Mouse (Mus musculus): ENCODE measurements around the gene Tspan6.

Tspan6 gene

DNA sequence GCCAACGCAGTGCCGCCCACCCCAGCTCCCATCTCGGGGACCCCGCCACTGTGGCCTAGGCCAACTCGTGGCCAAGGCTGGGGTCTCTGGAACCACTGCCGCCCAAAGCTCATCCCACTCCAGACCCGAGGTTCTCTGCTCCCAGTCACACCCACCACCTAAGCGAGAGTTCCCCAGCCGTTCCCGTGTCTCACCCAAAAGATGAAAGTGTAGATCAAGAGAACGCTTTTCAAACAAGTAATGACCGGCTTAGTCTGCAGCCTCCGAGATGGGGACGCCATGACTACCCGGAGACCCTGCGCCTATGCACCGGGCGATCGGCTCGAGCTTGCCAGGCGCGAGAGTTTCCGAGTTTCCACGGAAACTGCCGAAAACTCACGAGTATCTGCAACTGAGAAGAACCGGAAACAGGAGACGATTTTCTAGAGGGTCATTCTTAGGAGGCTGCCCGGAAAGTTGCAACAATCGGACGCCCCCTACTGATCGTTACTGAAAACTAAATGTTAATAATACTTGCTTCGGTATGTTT lies at the start of gene Tspan6:
Gene Tspan6 (minus strand): TSS at position 416 of the 529 bp plus-strand sequence.
- in situ Hi-C loops (cut with MboI, MseI): no loop called here

DNA sequence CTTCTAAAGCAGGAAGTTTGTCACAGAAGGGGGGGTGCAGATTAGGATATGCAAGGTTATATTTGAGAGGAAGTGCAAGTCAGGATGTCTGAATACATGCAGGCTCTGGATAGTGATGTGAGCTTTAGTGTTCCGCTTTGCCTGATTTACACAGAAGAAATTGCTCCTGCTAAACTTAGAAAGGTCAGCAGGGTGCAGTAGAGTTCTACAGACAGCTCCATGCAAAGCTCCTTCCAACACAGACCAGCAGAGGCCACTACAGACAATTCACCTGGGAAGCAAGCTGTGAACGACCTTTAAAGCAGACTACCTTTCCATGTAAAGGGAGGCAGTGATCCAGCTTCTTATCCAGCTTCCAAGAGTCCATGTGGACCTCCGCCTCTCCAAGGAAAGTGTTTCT lies 49.2 kb upstream of the Tspan6 start:
- in situ Hi-C loops (cut with MboI, MseI): loop anchor here (5.0 to 10.0 kb wide), 2 partner anchors 70 to 597 kb away; partner anchors contain the start of gene Timm8a1

GRCm38 (mm10) chrX:133939561-133939960 lies 41.3 kb upstream of the Tspan6 start:
- in situ Hi-C loops (cut with MboI, MseI): no loop called here

GRCm38 (mm10) chrX:133936605-133937225 lies 38.5 kb upstream of the Tspan6 start:
- in situ Hi-C loops (cut with MboI, MseI): no loop called here

GRCm38 (mm10) chrX:133931302-133932013 lies 33.2 kb upstream of the Tspan6 start:
- in situ Hi-C loops (cut with MboI, MseI): no loop called here

DNA sequence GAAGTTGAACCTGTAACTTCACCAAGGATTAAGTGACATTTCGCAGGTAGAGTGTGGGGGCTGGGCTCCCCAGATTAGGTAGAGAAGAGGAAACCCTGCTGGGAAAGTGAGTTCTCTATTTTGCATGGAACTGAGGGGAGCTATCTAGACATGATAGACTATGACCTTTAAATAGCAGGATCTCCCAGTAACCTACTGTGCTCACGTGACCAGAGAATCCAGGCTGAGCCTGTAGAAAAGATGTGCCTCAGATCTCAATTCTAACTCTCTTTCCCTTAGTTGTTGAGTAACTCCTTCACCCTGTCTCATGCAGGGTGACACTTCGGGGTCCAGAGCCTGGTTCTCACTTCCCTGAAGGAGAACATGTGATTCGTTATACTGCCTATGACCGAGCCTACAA lies 28.5 kb upstream of the Tspan6 start:
- in situ Hi-C loops (cut with MboI, MseI): no loop called here

DNA sequence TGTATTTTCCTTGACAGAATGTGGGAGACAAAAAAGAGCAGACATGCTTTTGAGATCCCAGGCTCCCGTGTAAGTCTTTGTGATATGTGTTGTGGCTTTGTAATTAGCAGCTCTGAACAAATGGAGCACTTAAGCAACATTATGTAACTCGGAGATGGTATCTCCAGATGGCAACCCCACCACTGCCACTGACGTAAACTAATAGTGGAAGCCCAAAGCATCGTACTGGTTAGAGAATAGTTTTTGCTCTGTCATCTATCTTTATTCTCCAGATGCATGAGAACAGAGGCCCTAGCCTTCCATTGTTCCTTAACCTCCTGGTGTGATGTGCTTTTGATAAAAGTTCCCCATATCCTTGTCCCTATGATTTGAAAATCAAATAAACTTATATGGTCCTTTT lies 23.0 kb upstream of the Tspan6 start:
- in situ Hi-C loops (cut with MboI, MseI): no loop called here

DNA sequence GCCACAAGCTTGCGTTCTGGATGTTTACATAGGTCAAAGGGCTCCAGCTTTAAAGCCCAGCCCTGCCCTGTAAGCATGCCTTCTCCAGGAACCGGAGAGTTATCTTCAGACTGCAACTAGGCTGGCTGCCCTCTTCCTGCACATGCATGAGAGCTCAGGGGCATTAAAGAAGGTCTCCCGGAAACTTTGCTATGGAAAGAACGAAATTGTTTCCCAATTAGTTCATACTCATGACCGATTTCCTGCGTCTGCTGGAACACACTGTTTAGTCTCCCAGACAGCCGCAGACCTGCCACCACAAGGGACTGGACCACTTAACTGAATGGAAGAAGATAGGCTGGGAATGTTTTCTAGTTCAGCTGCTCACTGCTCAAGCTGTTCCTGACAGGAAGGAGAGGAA lies 16.0 kb upstream of the Tspan6 start:
- in situ Hi-C loops (cut with MboI, MseI): no loop called here

GRCm38 (mm10) chrX:133913006-133913405 lies 14.8 kb upstream of the Tspan6 start:
- in situ Hi-C loops (cut with MboI, MseI): no loop called here

DNA sequence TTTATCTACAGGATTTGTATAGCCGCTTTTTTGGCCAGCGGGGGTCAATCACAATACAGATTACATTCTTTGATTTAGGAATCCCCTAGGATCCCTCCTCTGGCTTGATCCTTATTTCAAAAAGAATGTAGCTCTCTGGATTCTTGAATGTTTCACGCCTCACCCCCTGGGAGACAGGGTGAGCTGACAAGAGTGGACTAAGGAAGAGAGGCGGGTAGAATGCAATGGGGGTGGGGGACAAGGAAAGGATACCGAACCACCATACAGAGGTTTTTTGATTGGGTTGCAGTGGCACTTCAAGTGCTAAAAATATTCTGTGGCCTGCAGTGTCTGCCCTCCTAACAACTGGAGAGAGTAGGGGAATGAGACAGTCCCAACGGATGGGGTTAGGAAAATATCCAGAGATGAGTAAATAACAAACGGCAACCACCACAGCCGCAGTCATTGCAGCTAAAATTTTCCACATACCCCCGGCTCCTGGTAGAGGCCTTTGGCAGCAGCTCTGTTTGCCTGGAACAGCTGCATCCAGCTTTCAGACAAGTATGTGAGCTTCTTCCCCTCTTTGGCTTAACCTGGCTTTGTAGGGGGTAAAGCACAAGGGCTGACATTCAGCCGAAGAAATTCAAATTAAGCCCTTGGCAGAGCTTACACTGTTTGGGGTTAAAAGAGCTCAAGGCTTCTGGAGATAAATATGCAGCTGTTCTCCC lies 13.3 kb upstream of the Tspan6 start:
- in situ Hi-C loops (cut with MboI, MseI): no loop called here

GRCm38 (mm10) chrX:133908261-133908660 lies 10.0 kb upstream of the Tspan6 start, which contains the start of gene Srpx2:
TSS of gene Srpx2 (plus strand) at chrX:133908426.
- in situ Hi-C loops (cut with MboI, MseI): no loop called here

DNA sequence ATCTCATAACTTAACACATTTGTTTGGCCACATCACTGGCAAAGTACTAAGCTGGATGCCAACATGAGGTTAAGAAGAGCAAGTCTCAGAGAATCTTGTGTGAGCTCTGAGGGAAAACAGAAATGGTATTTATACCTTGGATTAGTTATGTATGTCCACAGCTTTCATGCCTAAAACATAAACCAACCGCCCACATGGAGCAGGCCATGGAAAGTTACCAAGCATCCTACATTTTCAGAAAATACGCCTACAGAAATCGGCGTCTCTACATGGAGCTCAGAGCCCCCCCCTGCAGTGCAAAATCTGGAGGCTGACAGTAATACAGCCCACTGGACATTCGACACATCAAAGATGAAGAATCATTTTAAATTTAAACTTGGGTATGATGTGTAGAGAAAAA lies 10.1 kb downstream of the Tspan6 start:
- in situ Hi-C loops (cut with MboI, MseI): no loop called here

DNA sequence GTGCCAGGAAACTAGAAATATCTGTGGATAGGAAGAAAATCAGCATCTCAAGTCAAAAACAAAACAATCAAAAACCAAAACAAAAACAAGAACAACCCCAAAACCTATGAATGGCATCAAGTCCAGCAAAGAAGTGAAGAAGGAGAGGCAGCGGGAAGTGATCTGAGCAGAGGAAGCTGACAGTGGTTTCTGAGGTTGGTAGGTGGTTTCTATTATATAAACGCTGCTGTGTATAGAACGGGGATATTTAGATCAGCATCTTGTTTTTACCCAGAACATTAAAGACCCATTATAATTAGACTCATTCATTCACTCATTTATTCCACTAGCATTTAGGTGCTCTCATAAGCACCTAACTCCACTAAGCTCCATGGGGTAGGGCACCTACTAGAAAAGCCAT lies 10.9 kb downstream of the Tspan6 start:
- in situ Hi-C loops (cut with MboI, MseI): no loop called here

- in situ Hi-C loops (cut with MboI, MseI): no loop called here
Measured at GRCm38 (mm10) chrX:133869743-133870142, 28.5 kb downstream of the Tspan6 start.

GRCm38 (mm10) chrX:133853637-133854036 lies 44.6 kb downstream of the Tspan6 start:
- in situ Hi-C loops (cut with MboI, MseI): no loop called here

DNA sequence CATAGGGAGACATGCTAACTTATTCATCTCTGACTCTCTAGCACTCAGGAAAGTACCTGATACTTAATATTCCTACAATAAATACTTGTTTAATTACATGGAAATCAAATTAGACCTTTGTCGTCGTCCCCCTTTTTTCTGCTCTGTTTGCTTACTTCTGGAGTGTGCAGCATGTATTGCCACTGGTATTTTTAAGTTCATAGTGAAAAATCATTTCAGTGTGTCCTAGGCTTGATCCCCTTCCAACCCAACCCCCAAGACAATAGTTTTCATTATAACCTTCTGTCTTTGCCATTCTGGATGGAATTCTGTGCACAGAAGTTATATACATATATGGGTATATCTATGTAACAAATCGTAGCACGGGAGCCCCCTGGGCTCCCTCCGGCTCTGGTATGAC lies 47.5 kb downstream of the Tspan6 start, which contains the start of gene Tnmd:
Gene Tnmd (plus strand): TSS at position 301 of the 400 bp plus-strand sequence.
- in situ Hi-C loops (cut with MboI, MseI): no loop called here
